Mouse (Mus musculus) G1E-ER4 (cell line): ENCODE measurements around the gene Hdac1. TPM values are rescaled to one million over a fixed set of nuclear protein-coding genes. Genes with fewer than 3 reads are reported as not detected.

ENCODE experiments used
- GATA1 ChIP-seq: IDR thresholded peaks from one replicate; pipeline ENCODE4 v1.8.0; 2012; ENCODE audit warnings: low read length, inconsistent platforms
- polyA plus RNA-seq: library from polyadenylated mRNA; stranded (reverse); fragments of >175 nt; gene quantifications from 2 replicates; pipeline ENCODE4 v1.2.3, GENCODE M21; 2012

Gene Hdac1
- polyA plus RNA-seq, 1 experiment, result 71.1 TPM

- no peak for TF ChIP-seq GATA1
Observed at GRCm38 (mm10) chr4:129502901-129503444, 39.5 kb downstream of the Hdac1 start.

GRCm38 (mm10) chr4:129502327-129502888 is 40.1 kb downstream of the Hdac1 start:
- no peak for TF ChIP-seq GATA1

DNA sequence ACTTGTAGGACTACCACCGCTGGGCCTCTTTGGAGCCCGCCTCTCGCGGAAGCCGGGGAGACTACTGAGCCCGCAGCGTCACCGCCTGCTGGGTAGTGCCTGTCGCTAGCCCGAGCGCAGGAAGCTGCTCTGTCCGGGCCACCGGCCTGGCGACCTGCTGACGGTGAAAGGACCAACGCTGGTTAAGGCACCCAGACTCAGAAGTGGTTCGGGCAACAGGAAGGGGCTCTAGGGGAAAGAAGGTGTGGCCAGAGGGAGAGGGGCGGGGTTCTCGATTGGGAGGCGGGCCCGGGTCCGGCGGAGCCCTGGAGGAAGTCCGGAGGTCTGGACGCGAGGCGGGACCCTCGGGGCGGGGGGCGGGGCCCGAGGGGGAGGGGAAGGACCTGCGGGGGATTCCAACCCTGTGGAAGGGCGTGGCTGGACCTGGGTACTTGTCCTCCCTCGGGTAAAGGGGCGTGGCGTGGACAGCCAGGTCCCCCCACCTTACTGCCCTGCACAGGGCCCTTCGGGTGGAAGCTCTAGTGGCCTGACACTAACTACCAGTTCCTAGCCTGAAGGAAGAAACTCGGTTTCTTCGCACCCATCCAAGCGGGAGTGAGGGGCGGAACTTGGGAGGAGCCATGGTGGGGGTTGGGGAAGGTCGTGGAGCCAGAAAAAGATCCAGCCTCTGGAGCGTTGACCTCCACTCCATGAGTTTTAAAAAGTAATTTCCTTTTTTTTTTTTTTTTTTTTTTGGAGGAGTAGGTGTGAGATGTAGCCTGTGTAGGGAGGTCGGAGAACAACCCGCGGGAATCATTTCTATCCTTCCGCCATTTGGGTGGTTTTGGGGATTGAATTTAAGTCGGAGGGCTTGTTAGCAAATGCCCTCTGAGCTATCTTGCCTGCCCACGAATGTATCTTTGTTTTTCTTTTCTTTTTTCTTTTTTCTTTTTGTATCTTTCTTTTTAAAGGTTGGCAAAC is 41.6 kb downstream of the Hdac1 start:
- no peak for TF ChIP-seq GATA1

DNA sequence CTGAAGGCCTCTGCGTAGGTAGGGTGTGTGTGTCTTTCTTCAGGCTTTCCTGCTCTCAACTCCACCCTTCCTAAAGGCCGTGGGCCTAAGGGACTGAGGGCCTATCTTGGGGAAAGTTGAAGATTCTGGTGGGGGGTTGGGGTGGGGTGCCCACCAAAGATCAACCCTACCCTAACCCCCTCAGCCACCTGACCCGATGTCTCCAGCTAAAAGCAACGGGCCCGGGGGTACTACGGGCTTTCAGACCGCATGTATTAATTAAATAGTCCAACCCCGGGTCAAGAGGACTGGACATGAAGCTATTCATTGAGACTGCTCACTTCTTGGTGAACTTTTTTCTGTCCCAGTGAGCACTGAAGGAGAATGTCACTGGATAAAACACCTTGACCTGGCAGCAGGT is 42.5 kb downstream of the Hdac1 start:
- TF ChIP-seq GATA1, result no peak

DNA sequence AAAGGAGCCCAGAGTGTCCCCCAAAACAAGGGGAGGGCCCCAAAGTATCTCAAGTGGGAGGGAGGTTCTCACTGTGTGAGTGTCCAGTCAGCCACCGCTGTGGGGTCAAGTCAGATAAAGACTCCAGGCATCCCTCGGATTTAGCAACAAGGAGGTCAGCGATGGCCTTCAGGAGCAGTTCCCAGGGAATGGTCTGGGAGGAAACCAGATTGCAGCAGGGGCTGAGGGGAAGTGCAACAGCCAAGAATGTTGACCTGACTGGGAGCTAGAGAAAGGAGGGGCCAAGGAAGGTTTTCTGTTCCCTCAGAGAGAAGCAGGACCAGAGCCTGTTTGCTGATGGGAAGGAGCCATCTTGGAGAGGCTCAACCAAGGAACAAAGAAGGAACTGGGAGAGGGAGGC is 43.6 kb downstream of the Hdac1 start:
- no peak for TF ChIP-seq GATA1

DNA sequence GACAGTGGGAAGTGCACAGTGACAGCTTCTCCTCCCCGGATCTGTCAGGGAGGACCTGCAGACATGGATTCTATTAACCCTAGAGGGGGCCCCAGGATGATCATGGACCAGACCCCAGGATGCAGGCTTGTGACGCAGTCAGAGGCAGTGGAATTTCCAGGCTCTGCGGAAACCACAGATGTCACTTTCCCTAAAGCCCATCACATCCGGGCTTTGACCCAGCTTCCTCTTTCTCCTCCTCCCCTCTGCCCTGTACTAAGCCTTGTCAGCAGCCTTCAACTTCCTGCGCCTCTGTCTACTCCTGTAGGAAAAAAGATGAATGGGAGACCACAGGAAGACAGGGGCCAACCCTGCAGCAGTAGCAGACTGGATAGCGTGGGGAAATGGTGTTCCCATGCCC is 45.9 kb downstream of the Hdac1 start:
- TF ChIP-seq GATA1, result no peak

GRCm38 (mm10) chr4:129495672-129496562 is 46.6 kb downstream of the Hdac1 start:
- TF ChIP-seq GATA1, result no peak

DNA sequence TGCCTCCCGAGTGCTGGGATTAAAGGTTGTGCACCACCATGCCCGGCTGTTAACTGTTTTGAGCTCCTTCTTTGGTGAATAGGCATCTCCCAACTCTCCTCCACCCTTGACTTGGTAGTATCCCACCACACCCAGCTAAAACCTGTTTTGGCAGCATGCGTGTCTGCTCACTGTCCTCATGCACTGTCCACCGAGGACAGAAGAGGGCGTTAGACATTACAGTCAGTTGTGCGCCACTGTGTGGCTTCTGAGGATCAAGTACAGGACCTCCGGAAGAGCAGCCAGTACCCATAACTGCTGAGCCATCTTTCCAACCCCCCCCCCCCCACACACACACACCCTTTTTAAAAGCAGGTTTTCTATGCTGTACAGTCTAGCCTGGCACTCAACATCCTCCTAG is 47.8 kb downstream of the Hdac1 start:
- TF ChIP-seq GATA1, result no peak

- TF ChIP-seq GATA1, result no peak
Observed at GRCm38 (mm10) chr4:129490972-129491880, 51.3 kb downstream of the Hdac1 start, which contains the start of the genes Tssk3 and Fam229a. Tssk3 (minus strand) TSS chr4:129491022. Fam229a (plus strand) TSS chr4:129491190.

GRCm38 (mm10) chr4:129481090-129481489 is 61.4 kb downstream of the Hdac1 start:
- no peak for TF ChIP-seq GATA1

DNA sequence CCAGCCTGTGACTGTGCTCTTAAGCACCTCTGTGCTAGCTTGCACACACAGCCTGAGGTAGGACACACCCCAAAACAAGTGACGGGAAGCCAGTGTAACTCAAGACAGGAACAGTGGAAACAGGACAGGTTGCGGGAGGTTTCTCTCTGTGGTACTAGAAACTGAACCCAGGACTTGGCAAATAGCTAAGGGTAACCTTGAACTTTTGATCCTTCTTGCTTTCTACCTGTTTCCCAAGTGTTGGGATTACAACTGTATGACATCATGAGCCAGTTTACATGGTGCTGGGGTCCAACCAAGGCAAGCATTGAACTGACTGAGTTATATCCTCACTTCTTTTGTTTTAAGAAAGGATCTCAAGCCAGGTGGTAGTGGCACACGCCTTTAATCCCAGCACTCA is 62.6 kb downstream of the Hdac1 start:
- no peak for TF ChIP-seq GATA1

- TF ChIP-seq GATA1, result no peak
Observed at GRCm38 (mm10) chr4:129476047-129476446, 66.5 kb downstream of the Hdac1 start.

Other genes starting within 250 kb of the Hdac1 start
- gene Rbbp4, start 207.3 kb downstream of the Hdac1 start, polyA plus RNA-seq, result 43.9 and 60.0 TPM in 2 replicates
- gene Zbtb8os, start 207.0 kb downstream of the Hdac1 start, polyA plus RNA-seq, result 1.6 and 2.5 TPM in 2 replicates
- 1.4 and 1.6 TPM in 2 replicates for gene Zbtb8a, start 164.6 kb downstream of the Hdac1 start, polyA plus RNA-seq
- gene Zbtb8b, start 101.9 kb downstream of the Hdac1 start, polyA plus RNA-seq, result not detected in 2 replicates
- gene Bsdc1, start 81.1 kb downstream of the Hdac1 start, polyA plus RNA-seq, result 33.0 and 35.8 TPM in 2 replicates
- gene Tssk3, start 51.7 kb downstream of the Hdac1 start, polyA plus RNA-seq, result not detected in 2 replicates
- 0.29 and 0.37 TPM in 2 replicates for gene Fam229a, start 51.5 kb downstream of the Hdac1 start, polyA plus RNA-seq
- 53.1 and 74.7 TPM in 2 replicates for gene Marcksl1, start 29.1 kb downstream of the Hdac1 start, polyA plus RNA-seq
- gene Lck, start 30.9 kb upstream of the Hdac1 start, polyA plus RNA-seq, result 2.6 TPM in 2 replicates
- gene Fam167b, start 35.8 kb upstream of the Hdac1 start, polyA plus RNA-seq, result not detected in 2 replicates
- 154 and 193 TPM in 2 replicates for gene Eif3i, start 57.9 kb upstream of the Hdac1 start, polyA plus RNA-seq
- gene Tmem234, start 58.0 kb upstream of the Hdac1 start, polyA plus RNA-seq, result 241 and 317 TPM in 2 replicates
- gene Dcdc2b, start 71.5 kb upstream of the Hdac1 start, polyA plus RNA-seq, result 0.45 TPM in 1 of 2 replicates, not detected in the other
- gene Iqcc, start 76.4 kb upstream of the Hdac1 start, polyA plus RNA-seq, result 8.6 and 11.3 TPM in 2 replicates
- gene Ccdc28b, start 81.2 kb upstream of the Hdac1 start, polyA plus RNA-seq, result 11.2 and 16.2 TPM in 2 replicates
- 78.1 and 89.7 TPM in 2 replicates for gene Txlna, start 98.4 kb upstream of the Hdac1 start, polyA plus RNA-seq
- gene Kpna6, start 130.1 kb upstream of the Hdac1 start, polyA plus RNA-seq, result 11.5 and 29.1 TPM in 2 replicates
- 31.2 and 34.9 TPM in 2 replicates for gene Tmem39b, start 154.1 kb upstream of the Hdac1 start, polyA plus RNA-seq
- 278 and 280 TPM in 2 replicates for gene Khdrbs1, start 199.6 kb upstream of the Hdac1 start, polyA plus RNA-seq